Mouse (Mus musculus): ENCODE measurements around the gene Tbcel.

Gene Tbcel

GRCm38 (mm10) chr9:42385656-42386055 is 122.0 kb downstream of the Tbcel start:
- no peak for DNase-seq (ENCODE audit: low read depth)

DNA sequence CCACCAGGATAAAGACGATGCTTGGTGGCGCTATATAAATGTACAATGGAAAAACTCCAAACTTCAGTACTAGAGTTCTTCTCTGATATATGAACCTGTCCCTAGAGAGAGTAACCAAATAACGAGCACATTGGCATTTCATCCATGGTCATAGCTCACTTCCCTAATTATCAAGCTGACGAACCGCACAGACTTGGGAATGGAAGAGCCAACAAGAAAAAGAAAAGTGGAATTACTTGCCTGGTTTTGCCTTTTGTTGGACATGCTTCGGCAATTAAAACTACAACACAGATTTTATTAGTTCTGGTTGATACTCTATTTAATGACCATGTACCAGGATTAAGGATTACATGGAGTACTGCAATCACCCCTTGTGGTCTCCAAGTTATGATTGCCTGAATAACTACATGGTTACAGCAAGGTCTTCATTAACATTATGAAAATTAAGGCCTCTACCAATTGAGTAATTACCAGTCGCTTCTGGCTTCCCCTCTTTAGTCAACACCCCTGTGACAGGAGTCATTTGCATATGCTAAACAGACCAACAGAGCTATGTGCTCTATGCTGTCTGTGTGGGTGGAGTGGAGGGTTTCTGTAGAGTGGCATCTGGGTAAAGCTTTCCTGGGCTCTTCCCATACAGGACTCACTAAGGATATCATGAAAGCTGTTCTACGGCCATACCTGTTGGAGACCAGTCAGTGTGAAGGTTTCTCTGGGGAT is 124.8 kb downstream of the Tbcel start:
- DNase-seq (ENCODE audit: low read depth) = no peak

- no peak for DNase-seq (ENCODE audit: low read depth)
These were observed 125.5 kb downstream of the Tbcel start for GRCm38 (mm10) chr9:42382063-42382462.

GRCm38 (mm10) chr9:42378071-42378470 is 129.5 kb downstream of the Tbcel start:
- DNase-seq (ENCODE audit: low read depth) = no peak

DNA sequence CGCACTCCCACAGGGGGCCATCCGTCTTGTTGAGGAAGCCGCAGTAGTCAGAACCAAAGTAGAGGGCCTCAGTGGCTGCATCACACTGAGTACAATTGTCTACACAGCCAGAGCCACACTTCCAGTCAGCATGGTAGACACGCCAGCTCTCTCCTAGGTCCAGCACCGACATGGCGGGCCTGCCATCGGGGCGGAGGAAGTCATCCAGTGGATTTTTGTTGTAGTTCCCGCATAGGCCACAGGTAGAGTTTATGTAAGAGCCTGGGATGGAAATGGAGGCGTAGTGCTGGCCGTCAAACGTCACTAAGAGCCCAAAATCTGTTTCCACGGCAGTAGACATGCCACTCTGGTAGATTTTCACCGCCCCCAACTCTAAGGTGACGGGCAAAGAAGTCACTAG is 130.0 kb downstream of the Tbcel start:
- DNase-seq (ENCODE audit: low read depth) = no peak

DNA sequence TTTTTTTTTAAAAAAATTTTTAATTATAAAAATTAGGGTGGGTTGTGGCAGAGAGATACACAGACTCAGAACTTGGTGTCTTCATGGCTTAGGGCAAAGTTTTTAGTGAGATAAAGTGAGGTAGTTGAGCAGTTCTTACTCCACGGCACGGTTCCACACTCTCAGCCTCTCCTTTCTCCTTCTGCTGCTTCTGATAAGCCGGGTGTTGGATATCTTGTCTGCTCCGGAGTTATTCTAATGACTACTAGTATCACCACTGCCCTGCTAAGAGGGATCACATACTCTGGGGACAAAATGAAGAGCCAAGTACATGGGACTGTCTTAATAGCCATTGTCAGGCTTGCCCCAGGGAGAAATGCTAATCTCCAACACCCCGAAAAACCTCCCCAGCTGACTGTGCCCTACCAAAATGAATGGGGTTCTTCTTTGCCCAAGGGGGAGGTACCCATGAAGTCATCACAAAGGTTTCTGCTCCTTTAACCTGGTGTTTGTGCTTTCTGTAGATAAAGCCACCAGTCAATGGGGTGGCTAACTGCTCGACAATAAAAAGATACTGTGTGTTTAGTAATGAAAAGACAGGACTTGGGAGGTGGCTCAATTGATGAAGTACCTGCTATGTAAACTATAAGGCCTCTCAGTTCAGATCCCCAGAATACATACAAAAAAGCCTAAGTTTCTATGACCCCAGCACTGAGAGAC is 135.8 kb downstream of the Tbcel start:
- no peak for DNase-seq (ENCODE audit: low read depth)
